ENCODE assay signal across 8 mouse cellular contexts in genomic region chr1:57269679-57270354, GRCm38 (mm10).
DNase-seq lines count a peak whose midpoint lies in the region; ATAC-seq and TF ChIP-seq lines count a peak whose summit lies in the region.

No protein-coding gene starts in this region.

- H3K4me3 ChIP-seq in embryonic facial prominence, embryonic 11.5 days (ENCODE audit: low read depth, low read length), result no peak overlapping the region
- H3K4me3 ChIP-seq in lung, embryonic 14.5 days (ENCODE audit: low read depth, low read length), result no peak overlapping the region

- H3K4me2 ChIP-seq in embryonic facial prominence, embryonic 11.5 days (ENCODE audit: low read depth, low read length), result no peak overlapping the region
- no peak overlapping the region for H3K4me2 ChIP-seq in lung, embryonic 14.5 days

- H3K36me3 ChIP-seq in embryonic facial prominence, embryonic 11.5 days (replicated peaks; ENCODE audit: control insufficient read depth, insufficient read depth, low read depth, low read length), result no peaks in the 10 kb centered on the region
- no peaks in the 10 kb centered on the region for H3K36me3 ChIP-seq in lung, embryonic 14.5 days (ENCODE audit: insufficient read depth)

- peak; percentile 76 for TF ChIP-seq CTCF in lung, embryonic 14.5 days (IDR thresholded peaks at IDR 0.05; ENCODE audit: low read depth)

- WGBS in embryonic facial prominence, embryonic 11.5 days, result 42% methylated on average over 13 of the region's 13 CpGs
- WGBS in lung, embryonic 14.5 days, result 38% methylated on average over 13 of the region's 13 CpGs

- H3K27me3 ChIP-seq in embryonic facial prominence, embryonic 11.5 days (ENCODE audit: control insufficient read depth, insufficient read depth, low read length), result no peaks in the 10 kb centered on the region
- H3K27me3 ChIP-seq in lung, embryonic 14.5 days (ENCODE audit: insufficient read depth, low read length), result no peaks in the 10 kb centered on the region

- no peak overlapping the region for H3K27ac ChIP-seq in embryonic facial prominence, embryonic 11.5 days (replicated peaks; ENCODE audit: low read depth, low read length)
- no peak overlapping the region for H3K27ac ChIP-seq in lung, embryonic 14.5 days (ENCODE audit: low read depth)

- H3K4me1 ChIP-seq in embryonic facial prominence, embryonic 11.5 days (ENCODE audit: control insufficient read depth, insufficient read depth, low read length), result no peaks in the 10 kb centered on the region
- 0 out of 2 replicates have a peak, but pooled peaks cover 4% of the 10 kb centered on the region for H3K4me1 ChIP-seq in lung, embryonic 14.5 days (ENCODE audit: insufficient read depth)

- peak; percentile 74; the same call in 1 of the 2 replicates for ATAC-seq in embryonic facial prominence, embryonic 11.5 days (replicated peaks; ENCODE audit: insufficient number of reproducible peaks, low FRiP score, low TSS enrichment, low read depth)
- ATAC-seq in hematopoietic stem cell, adult 5-6 weeks (replicated peaks in 1 of 2; ENCODE audit: insufficient read depth in 1 of 2, low FRiP score in 2 of 2, low TSS enrichment in 1 of 2, low read depth in 1 of 2, poor library complexity in 2 of 2, severe bottlenecking in 2 of 2), result peak; percentile 76 to 81
- ATAC-seq in lung, embryonic 14.5 days (ENCODE audit: insufficient read depth), result peak; percentile 72
- ATAC-seq in inflammation-experienced regulatory T-cells, adult 6 months, result no peak

- peak; percentile 13 for DNase-seq in A20 (ENCODE audit: low read depth, low spot score)
- peak; percentile 40 for DNase-seq in adrenal gland, adult 2 months
- peak; percentile 84 for DNase-seq in embryonic facial prominence, embryonic 11.5 days (ENCODE audit: low spot score)
- DNase-seq in layer of hippocampus, adult 18-20 months (ENCODE audit: low spot score in 2 of 2), result peak; percentile 54 to 90
- DNase-seq in lung, embryonic 14.5 days, result peak; percentile 92
- DNase-seq in retina, adult 2 months (ENCODE audit: low read depth, low spot score), result peak; percentile 9

- no peaks in the 10 kb centered on the region for H3K9me3 ChIP-seq in embryonic facial prominence, embryonic 11.5 days (replicated peaks; ENCODE audit: control insufficient read depth, low read length)
- no peaks in the 10 kb centered on the region for H3K9me3 ChIP-seq in lung, embryonic 14.5 days (ENCODE audit: low read depth, low read length)

- no peak overlapping the region for H3K9ac ChIP-seq in embryonic facial prominence, embryonic 11.5 days (replicated peaks; ENCODE audit: low read length)
- no peak overlapping the region for H3K9ac ChIP-seq in lung, embryonic 14.5 days

Comparison
In these comparisons a context has a peak if more than half of its experiments do, and no peak if none do; other contexts are left out.
1. DNase-seq: peak in every context shown above with its lines; median percentile 92 in lung, embryonic 14.5 days; 84 in embryonic facial prominence, embryonic 11.5 days; 72 in layer of hippocampus, adult 18-20 months; 40 in adrenal gland, adult 2 months; 13 in A20; 9 in retina, adult 2 months.